Mouse (Mus musculus) heart, embryonic 14.5 days (tissue): ENCODE data around the gene Epyc. TPM values are rescaled to one million over a fixed set of nuclear protein-coding genes. Genes with fewer than 3 reads are reported as not detected.
"Not testable (repeated sequence)": the region's sequence is repeated elsewhere in the genome, so short reads cannot be mapped to it uniquely, and the experiment has no call there.

ENCODE experiments used
- ATAC-seq: fragments of 200-750 bp; cut with Nextera tagmentation; 2 replicates; pipeline ENCODE4 v1.8.0; 2017; ENCODE audit warnings: low read depth, moderate TSS enrichment; ENCODE audit not compliant: insufficient number of reproducible peaks, insufficient read depth, low FRiP score
- H3K27ac ChIP-seq, 2 experiments: fragments of 200-500 bp in 1 of 2; fragments of 300-500 bp in 1 of 2; sonication (generic) in 1 of 2; replicated peaks in 1 of 2; 2 replicates each; pipeline ENCODE4 v1.5.1; 2012 to 2014; ENCODE audit warnings: low read depth in 2 of 2, low read length in 2 of 2, control low read depth in 1 of 2, mild to moderate bottlenecking in 1 of 2, mixed read lengths in 1 of 2; ENCODE audit not compliant: control insufficient read depth in 1 of 2, insufficient read depth in 1 of 2
- H3K27me3 ChIP-seq: fragments of 300-500 bp; sonication (generic); 2 replicates; pipeline ENCODE4 v1.6.1; 2014; ENCODE audit warnings: mild to moderate bottlenecking, low read length, control low read depth; ENCODE audit not compliant: control insufficient read depth, insufficient read depth
- H3K36me3 ChIP-seq: fragments of 300-500 bp; sonication (generic); 2 replicates; pipeline ENCODE4 v1.6.1; 2014; ENCODE audit warnings: mild to moderate bottlenecking, control low read depth, low read length, mixed read lengths; ENCODE audit not compliant: control insufficient read depth, insufficient read depth
- H3K4me1 ChIP-seq, 2 experiments: fragments of 200-500 bp in 1 of 2; fragments of 300-500 bp in 1 of 2; sonication (generic) in 1 of 2; 2 replicates each; pipeline ENCODE4 v1.6.1; 2012 to 2014; ENCODE audit warnings: low read length in 2 of 2, control low read depth in 1 of 2, mixed read lengths in 1 of 2; ENCODE audit not compliant: control insufficient read depth in 2 of 2, insufficient read depth in 2 of 2
- H3K4me2 ChIP-seq: fragments of 300-500 bp; sonication (generic); 2 replicates; pipeline ENCODE4 v1.6.1; 2014; ENCODE audit warnings: mild to moderate bottlenecking, low read length
- H3K4me3 ChIP-seq, 2 experiments: fragments of 200-500 bp in 1 of 2; fragments of 300-500 bp in 1 of 2; sonication (generic) in 1 of 2; 2 replicates each; pipeline ENCODE4 v1.5.1; 2012 to 2014; ENCODE audit warnings: low read length in 2 of 2, mild to moderate bottlenecking in 2 of 2, control low read depth in 1 of 2, low read depth in 1 of 2, moderate library complexity in 1 of 2; ENCODE audit not compliant: control insufficient read depth in 1 of 2, insufficient read depth in 1 of 2
- H3K9ac ChIP-seq: fragments of 300-500 bp; sonication (generic); 2 replicates; pipeline ENCODE4 v1.6.1; 2014; ENCODE audit warnings: mild to moderate bottlenecking, low read length
- H3K9me3 ChIP-seq: fragments of 300-500 bp; sonication (generic); 2 replicates; pipeline ENCODE4 v1.6.1; 2016; ENCODE audit warnings: low read length, control low read depth; ENCODE audit not compliant: control insufficient read depth
- WGBS: fragments of 180-500 bp; shearing (Covaris S2); extraction: QIAGEN DNeasy Blood & Tissue Kit; methylation state at CpG from one replicate; pipeline ENCODE4 v1.1.7; 2014; 5-methylcytosine and 5-hydroxymethylcytosine counted together
- polyA plus RNA-seq: library from polyadenylated mRNA; unstranded; fragments of >200 nt; fragmentation: Nextera tagmentation; extraction: Ambion mirVana; gene quantifications from 2 replicates; pipeline ENCODE4 v1.2.1, GENCODE M21; 2014

The Epyc gene
- polyA plus RNA-seq, 1 experiment from 2014 or later, result 1.2 TPM

DNA sequence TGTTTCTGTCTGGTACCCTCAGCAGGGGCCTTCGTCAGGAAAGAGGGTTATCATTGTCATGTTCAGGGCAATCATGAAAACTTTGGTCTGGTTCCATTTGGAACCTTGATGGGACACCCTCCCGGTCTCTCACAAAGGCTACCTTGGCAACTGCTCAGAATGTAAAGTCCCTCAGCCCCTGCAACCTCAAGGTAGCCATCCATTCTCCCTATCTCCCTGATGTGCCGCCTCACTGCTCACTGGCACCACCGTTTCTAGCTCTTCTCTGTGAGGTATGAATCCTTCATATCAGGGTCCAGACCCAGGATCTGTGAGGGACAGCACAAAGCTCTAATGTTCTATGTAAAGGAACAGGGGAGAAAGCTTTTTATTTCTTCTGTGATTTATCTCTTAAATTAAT lies 70.7 kb downstream of the Epyc start:
- Histone ChIP-seq H3K4me1 (peaks cover 3 to 4% of the 10 kb centered on the region in 2 experiments; a peak in 3 of 4 replicates), H3K9ac (no peak overlapping the region), H3K36me3 (no peaks in the 10 kb centered on the region), H3K9me3 (no peaks in the 10 kb centered on the region), H3K4me2 (peak overlapping the region; percentile 31; the same call in 1 of the 2 replicates), H3K27me3 (no peaks in the 10 kb centered on the region), H3K27ac (no peak overlapping the region), H3K4me3 (no peak overlapping the region)
- WGBS, result 45% methylated on average over 4 of the region's 4 CpGs
- ATAC-seq, result no peak

DNA sequence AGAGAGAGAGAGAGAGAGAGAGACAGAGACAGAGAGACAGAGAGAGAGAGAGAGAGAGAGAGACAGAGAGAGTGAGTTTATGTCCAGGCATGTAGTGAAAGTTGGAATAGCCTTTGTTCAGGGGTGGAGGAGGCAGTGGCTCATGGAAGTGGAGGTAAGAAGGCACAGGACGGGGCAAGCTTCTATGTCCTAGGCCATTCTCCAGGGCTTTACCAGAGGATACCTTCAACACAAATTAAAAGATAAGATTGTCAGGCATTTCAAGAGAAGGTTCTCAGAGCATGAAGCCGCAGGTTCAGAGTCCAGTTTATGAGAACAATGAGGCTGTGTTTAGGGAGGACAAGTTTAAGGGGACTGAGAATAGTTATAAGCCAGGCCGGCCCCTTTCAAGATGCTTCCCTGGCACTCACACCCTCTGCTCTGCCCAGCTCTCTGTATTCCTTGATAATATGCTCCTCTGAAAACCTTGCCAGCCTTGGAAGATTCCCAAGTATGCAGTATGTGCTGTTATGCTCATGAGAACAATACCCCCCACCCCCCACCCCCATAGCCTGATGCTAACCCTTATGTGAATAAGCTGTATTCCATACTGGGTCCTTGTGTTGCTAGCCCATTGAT lies 71.5 kb downstream of the Epyc start:
- Histone ChIP-seq H3K27ac (no peak overlapping the region), H3K4me3 (no peak overlapping the region), H3K27me3 (no peaks in the 10 kb centered on the region), H3K4me1 (peaks cover 3 to 4% of the 10 kb centered on the region in 2 experiments; a peak in 3 of 4 replicates), H3K4me2 (no peak overlapping the region), H3K9me3 (no peaks in the 10 kb centered on the region), H3K36me3 (no peaks in the 10 kb centered on the region), H3K9ac (no peak overlapping the region)
- ATAC-seq, result no peak
- 64% methylated on average over 3 of the region's 3 CpGs for WGBS

DNA sequence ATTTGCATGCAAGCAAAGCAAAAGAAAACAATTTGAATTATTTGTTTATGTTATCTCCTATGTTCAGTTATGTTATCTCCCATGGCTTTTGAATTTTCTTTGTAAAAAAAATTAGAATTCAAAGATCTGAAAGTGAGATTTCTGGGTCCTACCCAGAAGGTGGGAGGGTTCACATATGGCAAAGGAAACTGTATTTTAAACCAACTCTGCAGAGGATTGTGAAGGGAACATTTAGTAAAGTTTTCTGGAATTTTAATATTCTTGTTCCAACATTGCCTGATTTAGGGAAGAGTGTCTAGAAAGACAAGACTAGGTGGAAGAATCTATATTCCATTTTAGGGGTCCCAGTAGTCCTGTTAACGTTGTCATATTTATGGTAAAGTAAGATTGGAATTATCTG lies 73.4 kb downstream of the Epyc start:
- Histone ChIP-seq H3K9ac (no peak overlapping the region), H3K4me3 (no peak overlapping the region), H3K4me1 (peaks cover 3 to 4% of the 10 kb centered on the region in 2 experiments; a peak in 3 of 4 replicates), H3K27ac (no peak overlapping the region), H3K36me3 (no peaks in the 10 kb centered on the region), H3K9me3 (no peaks in the 10 kb centered on the region), H3K4me2 (no peak overlapping the region), H3K27me3 (no peaks in the 10 kb centered on the region)
- 74% methylated on average over 1 of the region's 1 CpGs for WGBS
- ATAC-seq, result no peak

DNA sequence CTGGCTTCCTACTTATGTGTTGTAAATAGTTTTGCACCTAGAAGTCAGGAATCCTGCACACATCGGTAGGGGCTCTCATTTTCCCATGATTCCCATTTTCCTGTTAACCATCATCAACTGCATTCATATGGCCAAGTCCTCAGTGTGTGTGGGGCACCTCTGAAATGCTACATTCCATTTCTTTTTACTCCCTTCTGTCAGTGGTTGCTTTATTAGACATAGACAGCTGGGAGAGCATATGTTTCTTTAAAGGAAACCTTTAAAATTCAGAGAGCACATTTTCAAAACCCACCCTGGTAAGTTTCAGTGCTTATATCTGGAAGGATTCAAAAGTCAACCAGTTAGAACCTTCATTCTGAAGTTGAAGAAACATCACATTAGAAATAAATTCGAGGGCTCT lies 74.2 kb downstream of the Epyc start:
- Histone ChIP-seq H3K27me3 (no peaks in the 10 kb centered on the region), H3K9ac (no peak overlapping the region), H3K36me3 (no peaks in the 10 kb centered on the region), H3K9me3 (no peaks in the 10 kb centered on the region), H3K4me2 (no peak overlapping the region), H3K4me3 (no peak overlapping the region), H3K27ac (no peak overlapping the region), H3K4me1 (peaks cover 3 to 4% of the 10 kb centered on the region in 2 experiments; a peak in 3 of 4 replicates)
- WGBS, result 59% methylated on average over 2 of the region's 2 CpGs
- no peak for ATAC-seq

DNA sequence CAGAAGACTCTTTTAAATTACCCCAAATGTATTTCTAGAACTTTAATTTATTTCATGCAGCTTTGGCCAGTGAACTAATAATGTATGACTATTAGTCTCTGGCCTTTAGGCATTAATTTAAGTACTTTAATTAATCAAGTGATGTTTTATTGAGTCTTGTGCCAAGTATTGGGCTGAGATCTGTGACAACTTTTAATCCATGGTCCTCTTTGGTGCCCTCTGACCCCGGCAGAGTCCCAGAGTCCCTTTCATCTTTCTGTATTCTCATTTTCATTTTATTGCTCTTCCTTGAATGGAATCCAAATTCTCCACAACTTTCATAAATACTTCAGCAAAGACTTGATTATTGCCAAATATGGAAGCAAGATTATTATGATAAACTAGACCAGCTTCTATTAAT lies 76.8 kb downstream of the Epyc start:
- no peaks in the 10 kb centered on the region for H3K9me3 ChIP-seq
- H3K4me1 ChIP-seq, result no peaks in the 10 kb centered on the region
- no peak overlapping the region for H3K4me2 ChIP-seq
- H3K27me3 ChIP-seq, result no peaks in the 10 kb centered on the region
- ATAC-seq, result no peak
- H3K27ac ChIP-seq, result no peak overlapping the region
- H3K36me3 ChIP-seq, result no peaks in the 10 kb centered on the region
- no peak overlapping the region for H3K9ac ChIP-seq
- H3K4me3 ChIP-seq, result no peak overlapping the region
- WGBS, result 89% methylated on average over 1 of the region's 1 CpGs

DNA sequence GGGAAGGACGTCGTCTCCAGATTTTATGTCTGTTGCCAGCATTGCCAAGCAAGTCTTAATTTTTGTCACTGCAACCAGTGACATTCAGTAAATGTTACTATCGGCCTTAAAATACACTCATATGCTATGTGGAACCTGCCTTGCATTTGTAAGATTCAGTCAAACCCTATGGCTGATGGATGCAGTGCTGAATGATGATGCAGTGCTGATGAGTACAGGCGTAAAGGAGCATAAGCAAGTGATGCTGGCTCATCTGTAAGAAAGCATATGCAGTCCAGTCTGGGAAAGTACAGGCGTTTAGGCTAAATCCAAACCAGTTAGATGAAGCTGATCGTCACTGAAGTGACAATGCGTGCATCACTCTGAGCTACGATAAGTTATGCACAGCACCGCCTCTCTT lies 78.8 kb downstream of the Epyc start:
- Histone ChIP-seq H3K27me3 (no peaks in the 10 kb centered on the region), H3K9ac (no peak overlapping the region), H3K4me2 (no peak overlapping the region), H3K9me3 (no peaks in the 10 kb centered on the region), H3K36me3 (no peaks in the 10 kb centered on the region), H3K27ac (no peak overlapping the region), H3K4me3 (no peak overlapping the region), H3K4me1 (no peaks in the 10 kb centered on the region)
- ATAC-seq, result no peak
- 92% methylated on average over 9 of the region's 9 CpGs for WGBS

DNA sequence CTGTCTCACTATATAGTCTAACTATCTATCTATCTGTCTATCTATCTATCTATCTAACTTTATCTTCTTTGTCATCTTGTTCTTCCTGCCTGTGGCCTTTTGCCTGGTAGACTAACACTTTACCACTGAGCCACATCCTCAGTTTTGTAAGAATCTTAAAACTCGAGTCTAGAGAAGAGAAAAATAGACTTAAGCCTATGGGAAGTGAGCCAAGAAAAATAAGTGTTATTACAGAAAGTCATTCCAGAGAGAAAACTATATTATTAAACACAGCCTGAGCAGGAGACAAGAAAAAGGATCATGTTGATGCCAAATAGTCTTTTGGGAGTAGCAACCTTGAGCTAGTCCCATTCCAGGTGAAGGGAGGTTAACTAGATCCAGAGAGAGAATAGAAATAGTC lies 82.1 kb downstream of the Epyc start:
- no peaks in the 10 kb centered on the region for H3K9me3 ChIP-seq
- no peak overlapping the region for H3K4me3 ChIP-seq
- no peaks in the 10 kb centered on the region for H3K4me1 ChIP-seq
- no peaks in the 10 kb centered on the region for H3K27me3 ChIP-seq
- H3K27ac ChIP-seq, result no peak overlapping the region
- no peak overlapping the region for H3K9ac ChIP-seq
- 40% methylated on average over 1 of the region's 1 CpGs for WGBS
- H3K4me2 ChIP-seq, result no peak overlapping the region
- no peak for ATAC-seq
- no peaks in the 10 kb centered on the region for H3K36me3 ChIP-seq

DNA sequence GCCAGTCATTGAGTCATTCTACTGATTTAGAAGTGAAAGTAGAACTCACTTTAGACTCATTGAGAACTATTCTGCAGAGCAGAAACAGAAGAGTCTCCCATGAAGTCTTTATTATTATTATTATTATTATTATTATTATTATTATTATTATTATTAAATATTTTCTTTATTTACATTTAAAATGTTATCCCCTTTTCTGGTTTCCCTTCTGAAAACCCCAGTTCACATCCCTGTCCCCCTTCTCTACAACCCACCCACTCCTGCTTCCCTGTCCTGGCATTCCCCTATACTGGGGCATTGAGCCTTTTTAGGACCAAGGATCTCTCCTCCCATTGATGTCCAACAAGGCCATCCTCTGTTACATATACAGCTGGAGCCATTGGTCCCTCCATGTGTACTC lies 82.8 kb downstream of the Epyc start, which contains the start of gene C030005K15Rik:
TSS of gene C030005K15Rik (minus strand) at position 101 of the 400 bp plus-strand sequence.
- H3K36me3 ChIP-seq, H3K9me3 ChIP-seq, H3K27ac ChIP-seq, H3K4me3 ChIP-seq, ATAC-seq, H3K27me3 ChIP-seq, H3K4me1 ChIP-seq, H3K4me2 ChIP-seq, H3K9ac ChIP-seq: not testable (repeated sequence)
